Mouse (Mus musculus) hindbrain, embryonic 10.5 days (tissue): ENCODE measurements at regions not wholly inside any gene's neighbourhood (a gene's known extent, or its start where the extent isn't known, plus 50 kb on each side); places are given as distances from the start of the nearest gene placed in this dataset.

Experiments used
- DNase-seq: peaks from one replicate; pipeline ENCODE4 v3.0.0-alpha.2; 2017; ENCODE audit warnings: low spot score
- H3K27ac ChIP-seq: fragments of 300-500 bp; sonication (generic); 2 replicates; pipeline ENCODE4 v1.5.1; 2016; ENCODE audit warnings: mild to moderate bottlenecking, moderate library complexity
- H3K27me3 ChIP-seq: fragments of 300-500 bp; sonication (generic); 2 replicates; pipeline ENCODE4 v1.6.1; 2016; ENCODE audit warnings: mild to moderate bottlenecking; ENCODE audit not compliant: poor library complexity, insufficient read depth, severe bottlenecking
- H3K36me3 ChIP-seq: fragments of 300-500 bp; sonication (generic); 2 replicates; pipeline ENCODE4 v1.6.1; 2016; ENCODE audit warnings: mild to moderate bottlenecking, moderate library complexity
- H3K4me1 ChIP-seq: fragments of 300-500 bp; sonication (generic); replicated peaks from 2 replicates; pipeline ENCODE4 v1.6.1; 2016; ENCODE audit warnings: mild to moderate bottlenecking
- H3K4me3 ChIP-seq: fragments of 300-500 bp; sonication (generic); 2 replicates; pipeline ENCODE4 v1.5.1; 2016; ENCODE audit warnings: mild to moderate bottlenecking, moderate library complexity
- H3K9me3 ChIP-seq: fragments of 300-500 bp; sonication (generic); 2 replicates; pipeline ENCODE4 v1.6.1; 2016; ENCODE audit warnings: mild to moderate bottlenecking, moderate library complexity
- WGBS: fragments of 180-500 bp; shearing (Covaris S2); methylation state at CpG from one replicate; pipeline ENCODE4 v1.1.7; 2016; 5-methylcytosine and 5-hydroxymethylcytosine counted together

GRCm38 (mm10) chr7:90045208-90045800 lies 64.5 kb upstream of the Eed start:
- 75% methylated on average over 4 of the region's 4 CpGs for WGBS

GRCm38 (mm10) chr7:90046228-90046627 lies 65.4 kb upstream of the Eed start:
- 92% methylated on average over 3 of the region's 3 CpGs for WGBS
- Histone ChIP-seq H3K27me3 (no peaks in the 10 kb centered on the region), H3K4me3 (no peak overlapping the region), H3K27ac (no peak overlapping the region), H3K9me3 (no peaks in the 10 kb centered on the region), H3K4me1 (peaks cover 31% of the 10 kb centered on the region), H3K36me3 (no peaks in the 10 kb centered on the region)
- DNase-seq: no peak

More at GRCm38 (mm10) chr7:90045208-90045800, 64.5 kb upstream of the Eed start:
- Histone ChIP-seq H3K4me1 (peaks cover 38% of the 10 kb centered on the region), H3K27ac (no peak overlapping the region), H3K9me3 (no peaks in the 10 kb centered on the region), H3K36me3 (no peaks in the 10 kb centered on the region), H3K4me3 (no peak overlapping the region), H3K27me3 (no peaks in the 10 kb centered on the region)
- no peak for DNase-seq

GRCm38 (mm10) chr7:90046862-90047261 lies 66.1 kb upstream of the Eed start:
- H3K27ac ChIP-seq: 0 out of 2 replicates have a peak overlapping the region, but pooled peaks have one; percentile 17
- H3K36me3 ChIP-seq: no peaks in the 10 kb centered on the region
- H3K4me3 ChIP-seq: no peak overlapping the region
- H3K27me3 ChIP-seq: no peaks in the 10 kb centered on the region
- peaks cover 24% of the 10 kb centered on the region for H3K4me1 ChIP-seq
- no peak for DNase-seq
- WGBS: 91% methylated on average over 4 of the region's 4 CpGs
- no peaks in the 10 kb centered on the region for H3K9me3 ChIP-seq

GRCm38 (mm10) chr7:90048401-90049307 lies 67.9 kb upstream of the Eed start:
- Histone ChIP-seq H3K4me3 (no peak overlapping the region), H3K27ac (peak overlapping the region; percentile 5; the same call in 1 of the 2 replicates), H3K4me1 (peaks cover 19% of the 10 kb centered on the region), H3K27me3 (no peaks in the 10 kb centered on the region), H3K9me3 (no peaks in the 10 kb centered on the region), H3K36me3 (no peaks in the 10 kb centered on the region)
- WGBS: 66% methylated on average over 10 of the region's 10 CpGs
- no peak for DNase-seq

- H3K9me3 ChIP-seq: no peaks in the 10 kb centered on the region
- no peaks in the 10 kb centered on the region for H3K36me3 ChIP-seq
- H3K4me1 ChIP-seq: peaks cover 26% of the 10 kb centered on the region
- 72% methylated on average over 8 of the region's 8 CpGs for WGBS
- no peak for DNase-seq
- H3K27me3 ChIP-seq: no peaks in the 10 kb centered on the region
- peak overlapping the region; percentile 50; the same call in 1 of the 2 replicates for H3K27ac ChIP-seq
- no peak overlapping the region for H3K4me3 ChIP-seq
Observed at GRCm38 (mm10) chr7:90049831-90050237, 69.1 kb upstream of the Eed start.

- no peaks in the 10 kb centered on the region for H3K9me3 ChIP-seq
- H3K4me3 ChIP-seq: no peak overlapping the region
- WGBS: 40% methylated on average over 7 of the region's 7 CpGs
- no peaks in the 10 kb centered on the region for H3K27me3 ChIP-seq
- DNase-seq: peak; percentile 34
- H3K36me3 ChIP-seq: no peaks in the 10 kb centered on the region
- peaks cover 20% of the 10 kb centered on the region for H3K4me1 ChIP-seq
- H3K27ac ChIP-seq: peak overlapping the region; percentile 66
Observed at GRCm38 (mm10) chr7:90054795-90055511, 74.2 kb upstream of the Eed start.

- Histone ChIP-seq H3K36me3 (no peaks in the 10 kb centered on the region), H3K27me3 (no peaks in the 10 kb centered on the region), H3K4me3 (no peak overlapping the region), H3K4me1 (peaks cover 24% of the 10 kb centered on the region), H3K27ac (no peak overlapping the region), H3K9me3 (no peaks in the 10 kb centered on the region)
- 85% methylated on average over 1 of the region's 1 CpGs for WGBS
- DNase-seq: no peak
Observed at GRCm38 (mm10) chr7:90057947-90058346, 72.1 kb upstream of the Picalm start.

- no peak overlapping the region for H3K4me3 ChIP-seq
- H3K27me3 ChIP-seq: no peaks in the 10 kb centered on the region
- WGBS: 91% methylated on average over 4 of the region's 4 CpGs
- no peaks in the 10 kb centered on the region for H3K9me3 ChIP-seq
- no peaks in the 10 kb centered on the region for H3K36me3 ChIP-seq
- H3K4me1 ChIP-seq: peaks cover 23% of the 10 kb centered on the region
- no peak for DNase-seq
- no peak overlapping the region for H3K27ac ChIP-seq
Observed at GRCm38 (mm10) chr7:90058636-90059035, 71.4 kb upstream of the Picalm start.

GRCm38 (mm10) chr7:90059249-90059628 lies 70.8 kb upstream of the Picalm start:
- Histone ChIP-seq H3K36me3 (no peaks in the 10 kb centered on the region), H3K9me3 (no peaks in the 10 kb centered on the region), H3K27ac (no peak overlapping the region), H3K4me3 (no peak overlapping the region), H3K4me1 (peaks cover 19% of the 10 kb centered on the region), H3K27me3 (no peaks in the 10 kb centered on the region)
- no peak for DNase-seq
- 56% methylated on average over 8 of the region's 8 CpGs for WGBS

- H3K4me1 ChIP-seq: peaks cover 17% of the 10 kb centered on the region
- no peaks in the 10 kb centered on the region for H3K9me3 ChIP-seq
- DNase-seq: no peak
- H3K4me3 ChIP-seq: no peak overlapping the region
- 52% methylated on average over 6 of the region's 6 CpGs for WGBS
- no peaks in the 10 kb centered on the region for H3K36me3 ChIP-seq
- H3K27me3 ChIP-seq: no peaks in the 10 kb centered on the region
- H3K27ac ChIP-seq: peak overlapping the region; percentile 63
Observed at GRCm38 (mm10) chr7:90059629-90060301, 70.2 kb upstream of the Picalm start.

- Histone ChIP-seq H3K4me1 (peaks cover 14% of the 10 kb centered on the region; the same call in 1 of the 2 replicates), H3K36me3 (no peaks in the 10 kb centered on the region), H3K4me3 (no peak overlapping the region), H3K9me3 (no peaks in the 10 kb centered on the region), H3K27ac (peak overlapping the region; percentile 63), H3K27me3 (no peaks in the 10 kb centered on the region)
- 80% methylated on average over 16 of the region's 16 CpGs for WGBS
- DNase-seq: no peak
Observed at GRCm38 (mm10) chr7:90060343-90061175, 69.5 kb upstream of the Picalm start.

GRCm38 (mm10) chr7:90061701-90062100 lies 68.3 kb upstream of the Picalm start:
- 89% methylated on average over 7 of the region's 7 CpGs for WGBS
- Histone ChIP-seq H3K36me3 (no peaks in the 10 kb centered on the region), H3K27me3 (no peaks in the 10 kb centered on the region), H3K27ac (no peak overlapping the region), H3K4me3 (no peak overlapping the region), H3K4me1 (peaks cover 14% of the 10 kb centered on the region; the same call in 1 of the 2 replicates), H3K9me3 (no peaks in the 10 kb centered on the region)
- DNase-seq: no peak
